Mouse (Mus musculus) cerebellum, postnatal 25 days (tissue): Measurements from ENCODE around the gene Il1rap.

Source experiments
- DNase-seq, 2 experiments: peaks; one replicate each; pipeline ENCODE4 v3.0.0; 2021; ENCODE audit warnings: mixed read lengths in 2 of 2

The Il1rap gene

GRCm38 (mm10) chr16:26730941-26731340 is 149.4 kb downstream of the Il1rap start:
- DNase-seq: no peak

- DNase-seq: no peak
Measured at GRCm38 (mm10) chr16:26732566-26732965, 151.1 kb downstream of the Il1rap start.

- DNase-seq: no peak
Measured at GRCm38 (mm10) chr16:26755381-26756155, 174.1 kb downstream of the Il1rap start.

GRCm38 (mm10) chr16:26775976-26776375 is 194.5 kb downstream of the Il1rap start:
- DNase-seq: no peak

- no peak for DNase-seq
Measured at GRCm38 (mm10) chr16:26777132-26777531, 195.6 kb downstream of the Il1rap start.
